Mouse (Mus musculus): ENCODE results near the gene Slc5a3.

- TF ChIP-seq ELF1 (IDR thresholded peaks at IDR 0.05; ENCODE audit: low read depth, low read length): no peak
- no peak for TF ChIP-seq CTCF (conservative IDR thresholded peaks at IDR 0.05 in 1 of 2, IDR thresholded peaks at IDR 0.05 in 1 of 2; ENCODE audit: low read depth in 2 of 2, low read length in 2 of 2)
- no peak for TF ChIP-seq POLR2A (IDR thresholded peaks at IDR 0.05; ENCODE audit: low read depth, low read length)
- no peak for TF ChIP-seq PAX5 (IDR thresholded peaks at IDR 0.05; ENCODE audit: low read length)
Measured at GRCm38 (mm10) chr16:92119013-92119515, 60.9 kb downstream of the Slc5a3 start.

Measured in CH12.LX (cell line).